Mouse (Mus musculus) layer of hippocampus, adult 18-20 months (tissue): ENCODE measurements around the gene Dvl2. TPM values are rescaled to one million over a fixed set of nuclear protein-coding genes. Genes with fewer than 3 reads are reported as not detected.
A peak's percentile ranks its signal among the peaks of the same experiment; 100 is the strongest.
"Not testable (repeated sequence)": the region's sequence is repeated elsewhere in the genome, so short reads cannot be mapped to it uniquely, and the experiment has no call there.

Experiments used
- DNase-seq, 2 experiments: peaks; one replicate each; pipeline ENCODE4 v3.0.0; 2022; ENCODE audit warnings: low spot score in 2 of 2
- total RNA-seq, 2 experiments: library from RNA; stranded (reverse); gene quantifications; 2 replicates each; pipeline ENCODE4 v1.2.3; 2021

The Dvl2 gene
- total RNA-seq, 2 experiments from 2014 or later, result 33.0 to 38.7 TPM

DNA sequence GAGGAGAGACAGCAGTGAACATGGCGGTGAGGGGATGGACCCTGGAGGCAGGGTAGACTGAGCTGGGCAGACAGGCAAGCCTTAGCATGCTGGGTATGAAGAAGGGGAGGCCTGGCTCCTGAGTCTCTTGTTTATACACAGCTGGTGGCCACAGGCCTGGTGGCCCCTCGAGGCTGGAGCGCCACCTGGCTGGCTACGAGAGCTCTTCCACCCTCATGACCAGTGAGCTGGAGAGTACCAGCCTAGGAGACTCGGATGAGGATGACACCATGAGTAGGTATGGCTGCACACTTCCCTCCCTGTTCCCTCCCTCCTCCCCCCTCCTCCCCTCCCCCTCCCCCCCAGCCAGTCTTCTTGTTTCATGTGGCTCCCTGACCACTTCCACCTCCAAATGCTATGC is 5.1 kb downstream of the Dvl2 start:
- DNase-seq, result no peak

- no peak for DNase-seq
Observed at GRCm38 (mm10) chr11:70010033-70010432, 9.6 kb downstream of the Dvl2 start.

- DNase-seq, result no peak
Observed at GRCm38 (mm10) chr11:70010548-70010947, 10.2 kb downstream of the Dvl2 start.

GRCm38 (mm10) chr11:70010961-70011360 is 10.6 kb downstream of the Dvl2 start:
- DNase-seq, result peak in 1 of 2 experiments; percentile 3

- DNase-seq, result no peak
Observed at GRCm38 (mm10) chr11:70012931-70013330, 12.5 kb downstream of the Dvl2 start.

DNA sequence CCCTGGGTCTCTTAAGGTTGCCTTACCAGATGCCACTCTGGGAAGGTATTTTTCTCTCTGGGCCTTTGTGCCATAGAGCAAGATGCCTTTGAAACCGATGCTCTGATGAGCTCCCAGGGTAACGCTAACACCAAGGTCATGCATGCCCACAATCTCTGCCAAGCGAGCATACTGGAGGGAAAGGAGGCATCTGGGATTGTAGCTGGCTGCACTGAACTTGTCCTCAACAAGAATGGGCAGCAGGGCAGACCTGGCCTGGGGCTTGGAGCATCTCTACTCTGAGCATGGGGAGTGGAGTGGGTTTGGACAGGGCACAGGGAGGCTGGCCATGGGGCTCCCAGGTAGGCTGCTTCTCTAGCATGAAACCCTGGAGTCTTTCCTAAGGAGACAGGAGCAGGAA is 13.0 kb downstream of the Dvl2 start:
- DNase-seq, result no peak

GRCm38 (mm10) chr11:70014051-70014450 is 13.7 kb downstream of the Dvl2 start:
- no peak for DNase-seq

DNA sequence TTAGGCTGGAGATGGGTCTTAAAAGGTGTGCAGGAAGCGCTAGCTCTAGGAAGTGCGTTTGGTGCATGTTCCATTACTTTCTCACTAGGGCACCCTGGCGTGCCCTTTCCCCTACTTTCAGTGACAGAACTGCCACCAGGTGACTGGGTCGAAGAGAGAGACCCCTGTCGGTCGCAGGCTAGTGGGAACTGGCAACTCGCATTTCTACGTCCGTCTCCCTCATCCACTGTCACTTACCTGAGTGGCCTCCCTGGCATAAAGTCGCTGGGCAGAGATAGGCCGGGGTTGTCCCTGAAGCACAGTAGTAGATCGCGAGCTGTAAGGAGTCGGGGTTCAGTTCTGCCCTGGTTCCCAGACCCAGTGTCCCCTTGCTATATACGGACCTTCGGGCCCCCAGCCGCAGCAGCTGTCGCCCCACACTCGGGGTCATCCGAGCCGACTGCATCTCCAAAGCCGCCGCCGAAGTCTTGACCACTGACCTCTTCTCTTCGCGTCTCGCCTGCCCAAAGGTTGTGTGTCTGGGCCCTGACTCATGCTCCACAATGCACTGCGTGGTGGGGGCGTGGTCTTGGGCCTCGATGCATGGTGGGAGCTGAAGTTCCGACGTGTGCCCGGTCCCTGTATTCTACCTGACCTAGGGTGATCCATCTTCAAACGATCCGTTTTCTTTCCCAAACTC is 14.6 kb downstream of the Dvl2 start, which contains the start of gene Acadvl:
Acadvl (minus strand) TSS at position 532 of the 679 bp plus-strand sequence.
- peak; percentile 81 to 92 for DNase-seq

GRCm38 (mm10) chr11:70015677-70016076 is 15.3 kb downstream of the Dvl2 start:
- no peak for DNase-seq

DNA sequence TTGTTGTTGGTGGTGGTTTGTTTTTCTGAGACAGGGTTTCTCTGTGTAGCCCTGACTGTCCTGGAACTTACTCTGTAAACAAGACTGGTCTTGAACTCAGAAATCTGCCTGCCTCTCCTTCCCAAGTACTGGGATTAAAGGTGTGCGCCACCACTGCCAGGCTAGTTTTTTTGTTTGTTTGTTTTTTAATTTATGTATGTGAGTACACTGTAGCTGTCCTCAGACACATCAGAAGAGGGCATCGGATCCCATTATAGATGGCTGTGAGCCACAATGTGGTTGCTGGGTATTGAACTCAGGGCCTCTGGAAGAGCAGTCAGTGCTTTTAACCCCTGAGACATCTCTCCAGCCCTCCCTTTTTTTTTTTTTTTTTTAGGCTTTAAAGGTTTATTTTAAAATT is 15.8 kb downstream of the Dvl2 start:
- not testable (repeated sequence) for DNase-seq

- no peak for DNase-seq
Observed at GRCm38 (mm10) chr11:70016669-70017068, 16.3 kb downstream of the Dvl2 start, which contains the start of gene Dlg4. TSS of gene Dlg4 (plus strand) at chr11:70016942.

- no peak for DNase-seq
Observed at GRCm38 (mm10) chr11:70017199-70017767, 16.9 kb downstream of the Dvl2 start.

DNA sequence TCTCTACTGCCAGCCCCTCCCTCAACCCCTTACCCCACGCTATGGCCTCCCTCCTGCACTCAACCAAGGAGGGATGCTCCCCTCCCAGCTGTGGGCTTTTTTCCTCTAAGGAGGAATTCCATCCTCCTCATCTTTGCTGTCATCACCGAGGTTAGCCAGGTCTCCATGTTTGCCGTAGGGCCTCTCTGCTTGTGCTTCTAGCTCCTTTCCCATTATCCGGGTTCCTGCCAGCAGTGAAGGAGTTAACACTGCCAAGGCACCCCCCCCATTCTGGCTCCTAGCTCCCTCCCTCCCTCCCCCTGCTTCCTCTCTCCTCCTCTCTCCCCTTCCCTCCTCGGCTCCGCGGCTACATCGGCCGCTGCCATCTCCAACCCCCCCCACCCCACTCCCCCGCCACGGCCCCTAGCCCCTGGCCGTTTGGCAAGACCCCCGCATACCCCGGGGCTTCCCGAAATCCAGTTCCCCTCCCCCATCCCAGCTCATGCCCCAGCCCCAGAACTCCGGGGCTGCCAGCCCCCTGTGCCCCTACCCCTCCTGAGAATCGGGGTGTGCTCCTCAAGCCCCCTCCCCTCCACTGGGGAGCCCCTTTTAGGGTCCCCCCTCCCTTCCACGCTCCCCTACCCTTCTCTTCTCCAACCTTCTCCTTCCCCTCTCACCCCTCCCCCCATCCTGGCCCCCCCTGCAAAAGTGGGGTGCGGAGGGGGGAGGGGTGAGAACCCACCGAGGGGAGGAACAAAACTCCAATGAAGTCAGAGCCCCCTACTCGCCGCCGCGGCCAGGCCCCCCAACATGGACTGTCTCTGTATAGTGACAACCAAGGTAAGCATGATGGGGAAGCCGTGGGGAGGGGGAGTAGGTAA is 18.0 kb downstream of the Dvl2 start:
- peak in 1 of 2 experiments; percentile 71 for DNase-seq

DNA sequence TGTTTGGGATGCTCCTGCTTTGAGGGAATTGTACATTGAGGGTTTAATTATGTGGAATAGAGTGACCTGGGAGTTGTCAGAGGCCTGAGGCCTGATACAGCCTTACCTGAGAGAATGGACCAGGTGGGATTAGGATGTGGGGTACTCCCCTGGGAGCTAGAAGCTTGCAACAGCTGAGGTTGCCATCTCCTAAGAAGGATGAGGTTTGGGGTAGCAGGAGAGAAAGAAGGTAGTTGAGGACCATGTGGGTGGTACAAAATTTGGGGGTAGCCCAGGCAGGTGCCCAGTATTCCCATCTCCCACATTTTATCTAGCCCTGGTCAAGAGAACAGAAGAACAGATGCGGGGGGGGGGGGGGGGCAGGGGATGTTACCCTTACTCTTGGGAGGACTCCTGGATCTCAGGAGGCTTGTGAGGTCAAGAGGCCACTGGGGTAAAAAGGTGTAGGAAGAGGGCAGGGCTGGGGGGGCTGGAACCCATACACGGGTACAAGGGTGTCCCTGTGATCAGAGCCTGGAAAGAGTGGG is 19.2 kb downstream of the Dvl2 start:
- DNase-seq, result peak in 1 of 2 experiments; percentile 49

GRCm38 (mm10) chr11:70020022-70020631 is 19.7 kb downstream of the Dvl2 start:
- peak in 1 of 2 experiments; percentile 65 for DNase-seq

DNA sequence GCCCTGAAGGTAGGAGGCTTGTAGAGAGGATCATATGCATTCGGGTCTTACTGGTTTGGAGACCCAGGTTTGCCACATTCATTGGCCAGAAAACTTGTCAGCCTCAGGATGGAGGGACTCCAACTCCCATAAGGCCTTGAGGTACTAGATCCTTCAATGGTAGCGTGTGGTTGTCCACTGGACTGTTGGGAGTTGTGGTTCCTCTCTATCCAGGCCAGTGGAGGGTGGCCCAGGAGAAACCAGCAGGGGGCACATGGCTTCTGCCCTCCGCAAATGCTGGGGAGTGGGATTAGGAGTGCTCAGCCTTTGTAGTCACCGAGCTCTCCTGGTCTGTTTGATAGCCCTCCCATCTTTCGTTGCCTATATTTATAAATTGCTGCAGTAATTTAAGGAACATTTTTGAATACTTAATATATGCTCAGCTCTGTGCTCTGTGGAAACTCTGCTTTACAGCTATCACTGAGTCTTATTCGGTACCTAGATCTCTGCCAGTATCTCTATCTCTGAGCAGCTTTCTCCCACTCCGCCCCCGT is 20.4 kb downstream of the Dvl2 start:
- peak; percentile 65 to 86 for DNase-seq

- DNase-seq, result peak; percentile 96 to 98
Observed at GRCm38 (mm10) chr11:70021264-70022132, 21.1 kb downstream of the Dvl2 start.

- DNase-seq, result no peak
Observed at GRCm38 (mm10) chr11:70023481-70024150, 23.2 kb downstream of the Dvl2 start.

DNA sequence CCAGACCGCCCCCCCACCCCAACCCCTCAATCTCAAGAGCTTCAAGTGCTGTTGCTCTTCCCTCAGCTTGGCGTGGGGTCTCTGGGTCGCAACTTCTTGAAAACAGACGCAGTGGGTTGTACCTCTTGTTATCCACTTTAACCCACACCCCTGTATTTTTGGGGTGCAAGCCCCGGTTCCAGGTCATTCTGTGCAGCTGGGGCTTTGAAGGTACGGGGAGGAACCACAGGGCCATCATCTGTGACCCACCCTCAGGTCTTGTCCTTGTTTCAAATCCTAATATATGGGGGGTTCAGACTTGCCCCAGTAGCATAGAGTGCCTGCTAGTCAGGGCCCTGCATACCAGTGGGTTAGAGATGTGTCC is 23.7 kb downstream of the Dvl2 start:
- DNase-seq, result no peak
